Mouse (Mus musculus) forebrain, embryonic 13.5 days (tissue): ENCODE data around the gene Dusp11. TPM values are rescaled to one million over a fixed set of nuclear protein-coding genes. Genes with fewer than 3 reads are reported as not detected.
"Not testable (repeated sequence)": the region's sequence is repeated elsewhere in the genome, so short reads cannot be mapped to it uniquely, and the experiment has no call there.

ENCODE experiments used
- ATAC-seq: fragments of 200-750 bp; cut with Nextera tagmentation; 2 replicates; pipeline ENCODE4 v1.8.0; 2017
- H3K27ac ChIP-seq: fragments of 300-500 bp; sonication (generic); 2 replicates; pipeline ENCODE4 v1.5.1; 2015; ENCODE audit warnings: inconsistent platforms, mild to moderate bottlenecking, moderate library complexity
- H3K27me3 ChIP-seq: fragments of 300-500 bp; sonication (generic); 2 replicates; pipeline ENCODE4 v1.6.1; 2015; ENCODE audit warnings: mild to moderate bottlenecking, inconsistent platforms
- H3K36me3 ChIP-seq: fragments of 300-500 bp; sonication (generic); 2 replicates; pipeline ENCODE4 v1.6.1; 2015; ENCODE audit warnings: mild to moderate bottlenecking, inconsistent platforms; ENCODE audit not compliant: poor library complexity, severe bottlenecking
- H3K4me1 ChIP-seq: fragments of 300-500 bp; sonication (generic); 2 replicates; pipeline ENCODE4 v1.6.1; 2015; ENCODE audit warnings: inconsistent platforms
- H3K4me2 ChIP-seq: fragments of 300-500 bp; sonication (generic); 2 replicates; pipeline ENCODE4 v1.6.1; 2015; ENCODE audit warnings: inconsistent platforms, mild to moderate bottlenecking, moderate library complexity
- H3K4me3 ChIP-seq: fragments of 300-500 bp; sonication (generic); 2 replicates; pipeline ENCODE4 v1.5.1; 2015; ENCODE audit warnings: mild to moderate bottlenecking, inconsistent platforms
- H3K9ac ChIP-seq: fragments of 300-500 bp; sonication (generic); 2 replicates; pipeline ENCODE4 v1.6.1; 2015; ENCODE audit warnings: mild to moderate bottlenecking, inconsistent platforms
- H3K9me3 ChIP-seq: fragments of 300-500 bp; sonication (generic); replicated peaks from 2 replicates; pipeline ENCODE4 v1.6.1; 2016; ENCODE audit warnings: inconsistent platforms
- WGBS: fragments of 180-500 bp; shearing (Covaris S2); methylation state at CpG from one replicate; pipeline ENCODE4 v1.1.7; 2015; 5-methylcytosine and 5-hydroxymethylcytosine counted together
- polyA plus RNA-seq: library from polyadenylated mRNA; unstranded; fragments of >200 nt; fragmentation: Nextera tagmentation; extraction: Ambion mirVana; gene quantifications from 2 replicates; pipeline ENCODE4 v1.2.1, GENCODE M21; 2015

Dusp11 gene
- polyA plus RNA-seq, 1 experiment from 2014 or later: 43.5 TPM

GRCm38 (mm10) chr6:85927476-85928464, 33.7 kb downstream of the Dusp11 start:
- no peaks in the 10 kb centered on the region for H3K27me3 ChIP-seq
- peaks cover 75% of the 10 kb centered on the region for H3K36me3 ChIP-seq
- no peak overlapping the region for H3K4me2 ChIP-seq
- no peak for ATAC-seq
- H3K27ac ChIP-seq: no peak overlapping the region
- H3K9ac ChIP-seq: no peak overlapping the region
- no peaks in the 10 kb centered on the region for H3K4me1 ChIP-seq
- WGBS: 91% methylated on average over 9 of the region's 9 CpGs
- H3K9me3 ChIP-seq: no peaks in the 10 kb centered on the region
- H3K4me3 ChIP-seq: no peak overlapping the region

GRCm38 (mm10) chr6:85926709-85927108, 34.8 kb downstream of the Dusp11 start:
- no peaks in the 10 kb centered on the region for H3K27me3 ChIP-seq

GRCm38 (mm10) chr6:85923643-85924042, 37.8 kb downstream of the Dusp11 start:
- no peaks in the 10 kb centered on the region for H3K9me3 ChIP-seq
- no peaks in the 10 kb centered on the region for H3K4me1 ChIP-seq
- no peak for ATAC-seq
- no peaks in the 10 kb centered on the region for H3K27me3 ChIP-seq
- H3K27ac ChIP-seq: no peak overlapping the region
- no peak overlapping the region for H3K4me2 ChIP-seq
- H3K36me3 ChIP-seq: peaks cover 63% of the 10 kb centered on the region
- H3K4me3 ChIP-seq: no peak overlapping the region
- H3K9ac ChIP-seq: no peak overlapping the region
- WGBS: 92% methylated on average over 1 of the region's 1 CpGs

More at GRCm38 (mm10) chr6:85926709-85927108, 34.8 kb downstream of the Dusp11 start:
- H3K36me3 ChIP-seq: peaks cover 79% of the 10 kb centered on the region
- H3K4me3 ChIP-seq: no peak overlapping the region
- no peak overlapping the region for H3K9ac ChIP-seq
- H3K4me1 ChIP-seq: no peaks in the 10 kb centered on the region
- 91% methylated on average over 1 of the region's 1 CpGs for WGBS
- no peak overlapping the region for H3K4me2 ChIP-seq
- H3K9me3 ChIP-seq: no peaks in the 10 kb centered on the region
- no peak overlapping the region for H3K27ac ChIP-seq
- ATAC-seq: no peak

GRCm38 (mm10) chr6:85919401-85919800, 42.1 kb downstream of the Dusp11 start:
- H3K27ac ChIP-seq: no peak overlapping the region
- H3K9ac ChIP-seq: no peak overlapping the region
- no peaks in the 10 kb centered on the region for H3K9me3 ChIP-seq
- no peak for ATAC-seq
- H3K4me1 ChIP-seq: peaks cover 15% of the 10 kb centered on the region
- no peak overlapping the region for H3K4me3 ChIP-seq
- no peaks in the 10 kb centered on the region for H3K27me3 ChIP-seq
- H3K4me2 ChIP-seq: no peak overlapping the region
- peaks cover 24% of the 10 kb centered on the region for H3K36me3 ChIP-seq
- WGBS: 91% methylated on average over 4 of the region's 4 CpGs

- WGBS: 95% methylated on average over 3 of the region's 3 CpGs
- not testable (repeated sequence) for H3K9ac ChIP-seq, H3K4me3 ChIP-seq, H3K27me3 ChIP-seq, H3K9me3 ChIP-seq, ATAC-seq, H3K4me2 ChIP-seq, H3K27ac ChIP-seq
- peaks cover 19% of the 10 kb centered on the region for H3K4me1 ChIP-seq
- H3K36me3 ChIP-seq: peaks cover 19% of the 10 kb centered on the region
Observed at GRCm38 (mm10) chr6:85918341-85918740, 43.1 kb downstream of the Dusp11 start.

GRCm38 (mm10) chr6:85916596-85916995, 44.9 kb downstream of the Dusp11 start:
- H3K9me3 ChIP-seq: no peaks in the 10 kb centered on the region
- H3K4me2 ChIP-seq: peak overlapping the region; percentile 82
- H3K36me3 ChIP-seq: peaks cover 8% of the 10 kb centered on the region
- 0 out of 2 replicates have a peak overlapping the region, but pooled peaks have one; percentile 78 for H3K27ac ChIP-seq
- H3K9ac ChIP-seq: peak overlapping the region; percentile 81
- H3K27me3 ChIP-seq: no peaks in the 10 kb centered on the region
- peak overlapping the region; percentile 62 for H3K4me3 ChIP-seq
- no peak for ATAC-seq
- 83% methylated on average over 6 of the region's 6 CpGs for WGBS
- peaks cover 19% of the 10 kb centered on the region for H3K4me1 ChIP-seq

- H3K9ac ChIP-seq: peak within 1 kb of the TSS; percentile 81
- H3K4me2 ChIP-seq: peak within 1 kb of the TSS; percentile 82
- peak within 1 kb of the TSS; percentile 78 for H3K27ac ChIP-seq
- peak within 1 kb of the TSS; percentile 62 for H3K4me3 ChIP-seq
- peak; percentile 96 for ATAC-seq
- H3K9me3 ChIP-seq, H3K27me3 ChIP-seq, H3K36me3 ChIP-seq: not testable (repeated sequence)
- peaks cover 19% of the 10 kb centered on the region for H3K4me1 ChIP-seq
- 1% methylated on average over 60 of the region's 61 CpGs for WGBS
Observed at GRCm38 (mm10) chr6:85915539-85916513, 45.6 kb downstream of the Dusp11 start, which contains the start of gene Nat8f1. Nat8f1 (minus strand) TSS chr6:85915687.

- Histone ChIP-seq H3K27me3 (no peaks in the 10 kb centered on the region), H3K27ac (peak overlapping the region; percentile 78; the same call in 1 of the 2 replicates), H3K9me3 (no peaks in the 10 kb centered on the region), H3K36me3 (no peaks in the 10 kb centered on the region), H3K4me1 (peaks cover 19% of the 10 kb centered on the region), H3K9ac (peak overlapping the region; percentile 81), H3K4me3 (peak overlapping the region; percentile 62), H3K4me2 (peak overlapping the region; percentile 82)
- peak; percentile 27; the same call in 1 of the 2 replicates for ATAC-seq
- WGBS: 5% methylated on average over 11 of the region's 11 CpGs
Observed at GRCm38 (mm10) chr6:85915141-85915538, 46.3 kb downstream of the Dusp11 start.

GRCm38 (mm10) chr6:85911587-85911986, 49.9 kb downstream of the Dusp11 start, which contains the start of gene Tprkb:
Tprkb (plus strand) TSS chr6:85911865.
- H3K4me2 ChIP-seq: no peak within 1 kb of the TSS
- no peak within 1 kb of the TSS for H3K9ac ChIP-seq
- no peaks in the 10 kb centered on the region for H3K9me3 ChIP-seq
- 87% methylated on average over 3 of the region's 3 CpGs for WGBS
- H3K27ac ChIP-seq: no peak within 1 kb of the TSS
- ATAC-seq: no peak
- no peaks in the 10 kb centered on the region for H3K27me3 ChIP-seq
- no peaks in the 10 kb centered on the region for H3K36me3 ChIP-seq
- H3K4me1 ChIP-seq: peaks cover 18% of the 10 kb centered on the region
- no peak within 1 kb of the TSS for H3K4me3 ChIP-seq

- Histone ChIP-seq H3K27me3 (no peaks in the 10 kb centered on the region), H3K27ac (no peak overlapping the region), H3K36me3 (no peaks in the 10 kb centered on the region), H3K4me3 (no peak overlapping the region), H3K9ac (no peak overlapping the region), H3K4me1 (peaks cover 7% of the 10 kb centered on the region), H3K4me2 (no peak overlapping the region), H3K9me3 (no peaks in the 10 kb centered on the region)
- ATAC-seq: no peak
- WGBS: 96% methylated on average over 1 of the region's 1 CpGs
Observed at GRCm38 (mm10) chr6:85909704-85910103, 51.8 kb downstream of the Dusp11 start.

GRCm38 (mm10) chr6:85908341-85908740, 53.1 kb downstream of the Dusp11 start:
- Histone ChIP-seq H3K9me3 (no peaks in the 10 kb centered on the region), H3K4me2 (no peak overlapping the region), H3K9ac (no peak overlapping the region), H3K36me3 (no peaks in the 10 kb centered on the region), H3K4me1 (0 out of 2 replicates have a peak, but pooled peaks cover 3% of the 10 kb centered on the region), H3K4me3 (no peak overlapping the region), H3K27me3 (no peaks in the 10 kb centered on the region), H3K27ac (no peak overlapping the region)
- 73% methylated on average over 3 of the region's 3 CpGs for WGBS
- ATAC-seq: no peak
